Mouse (Mus musculus) lung, embryonic 14.5 days (tissue): ENCODE results near the gene Chrm5. TPM values are rescaled to one million over a fixed set of nuclear protein-coding genes. Genes with fewer than 3 reads are reported as not detected.

Experiments
- ATAC-seq: fragments of 200-750 bp; cut with Nextera tagmentation; 2 replicates; pipeline ENCODE4 v1.8.0; 2017; ENCODE audit warnings: mild to moderate bottlenecking, moderate TSS enrichment, moderate library complexity; ENCODE audit not compliant: insufficient read depth
- DNase-seq: peaks from one replicate; pipeline ENCODE4 v3.0.0-alpha.2; 2015
- H3K27ac ChIP-seq: fragments of 300-500 bp; sonication (generic); 2 replicates; pipeline ENCODE4 v1.5.1; 2014; ENCODE audit warnings: low read depth, mild to moderate bottlenecking, moderate library complexity
- H3K27me3 ChIP-seq: fragments of 300-500 bp; sonication (generic); 2 replicates; pipeline ENCODE4 v1.6.1; 2014; ENCODE audit warnings: low read length, control low read depth; ENCODE audit not compliant: insufficient read depth
- H3K36me3 ChIP-seq: fragments of 300-500 bp; sonication (generic); 2 replicates; pipeline ENCODE4 v1.6.1; 2014; ENCODE audit warnings: control low read depth; ENCODE audit not compliant: insufficient read depth
- H3K4me1 ChIP-seq: fragments of 300-500 bp; sonication (generic); 2 replicates; pipeline ENCODE4 v1.6.1; 2014; ENCODE audit warnings: antibody characterized with exemption, control low read depth; ENCODE audit not compliant: insufficient read depth
- H3K4me2 ChIP-seq: fragments of 300-500 bp; sonication (generic); 2 replicates; pipeline ENCODE4 v1.6.1; 2014; ENCODE audit warnings: mild to moderate bottlenecking
- H3K4me3 ChIP-seq: fragments of 300-500 bp; sonication (generic); 2 replicates; pipeline ENCODE4 v1.5.1; 2014; ENCODE audit warnings: low read depth, low read length
- H3K9ac ChIP-seq: fragments of 300-500 bp; sonication (generic); 2 replicates; pipeline ENCODE4 v1.6.1; 2014
- H3K9me3 ChIP-seq: fragments of 300-500 bp; sonication (generic); 2 replicates; pipeline ENCODE4 v1.6.1; 2016; ENCODE audit warnings: low read depth, low read length, control low read depth
- CTCF ChIP-seq: IDR thresholded peaks from 2 replicates; pipeline ENCODE4 v1.5.1; 2016; ENCODE audit warnings: antibody characterized with exemption, low read depth
- WGBS: fragments of 180-500 bp; shearing (Covaris S2); extraction: QIAGEN DNeasy Blood & Tissue Kit; methylation state at CpG from one replicate; pipeline ENCODE4 v1.1.7; 2014; 5-methylcytosine and 5-hydroxymethylcytosine counted together
- polyA plus RNA-seq: library from polyadenylated mRNA; unstranded; fragments of >200 nt; fragmentation: Nextera tagmentation; extraction: Ambion mirVana; gene quantifications from 2 replicates; pipeline ENCODE4 v1.2.1, GENCODE M21; 2014

Gene Chrm5
- polyA plus RNA-seq, 1 experiment from 2014 or later: not detected

- Histone ChIP-seq H3K27ac (no peak overlapping the region), H3K4me2 (no peak overlapping the region), H3K36me3 (no peaks in the 10 kb centered on the region), H3K4me3 (no peak overlapping the region), H3K9ac (no peak overlapping the region), H3K9me3 (no peaks in the 10 kb centered on the region), H3K27me3 (no peaks in the 10 kb centered on the region), H3K4me1 (no peaks in the 10 kb centered on the region)
- DNase-seq: no peak
- WGBS: 52% methylated on average over 2 of the region's 2 CpGs
- ATAC-seq: no peak
- TF ChIP-seq CTCF: no peak
These were observed 37.1 kb downstream of the Chrm5 start for GRCm38 (mm10) chr2:112443491-112443890.

- Histone ChIP-seq H3K9ac (no peak overlapping the region), H3K9me3 (no peaks in the 10 kb centered on the region), H3K27me3 (no peaks in the 10 kb centered on the region), H3K4me2 (no peak overlapping the region), H3K4me1 (no peaks in the 10 kb centered on the region), H3K36me3 (no peaks in the 10 kb centered on the region), H3K4me3 (no peak overlapping the region), H3K27ac (no peak overlapping the region)
- no peak for ATAC-seq
- DNase-seq: no peak
- TF ChIP-seq CTCF: no peak
- 84% methylated on average over 2 of the region's 2 CpGs for WGBS
These were observed 43.0 kb downstream of the Chrm5 start for GRCm38 (mm10) chr2:112437589-112437988.

GRCm38 (mm10) chr2:112436292-112436691, 44.3 kb downstream of the Chrm5 start:
- H3K36me3 ChIP-seq: no peaks in the 10 kb centered on the region
- no peak for DNase-seq
- H3K4me2 ChIP-seq: no peak overlapping the region
- H3K4me1 ChIP-seq: no peaks in the 10 kb centered on the region
- H3K9ac ChIP-seq: no peak overlapping the region
- no peaks in the 10 kb centered on the region for H3K27me3 ChIP-seq
- no peaks in the 10 kb centered on the region for H3K9me3 ChIP-seq
- no peak overlapping the region for H3K27ac ChIP-seq
- ATAC-seq: no peak
- no peak overlapping the region for H3K4me3 ChIP-seq
- 77% methylated on average over 4 of the region's 4 CpGs for WGBS
- TF ChIP-seq CTCF: no peak

GRCm38 (mm10) chr2:112433359-112433758, 47.2 kb downstream of the Chrm5 start:
- Histone ChIP-seq H3K27ac (no peak overlapping the region), H3K9me3 (no peaks in the 10 kb centered on the region), H3K36me3 (no peaks in the 10 kb centered on the region), H3K27me3 (no peaks in the 10 kb centered on the region), H3K9ac (no peak overlapping the region), H3K4me1 (no peaks in the 10 kb centered on the region), H3K4me2 (no peak overlapping the region), H3K4me3 (no peak overlapping the region)
- DNase-seq: no peak
- TF ChIP-seq CTCF: no peak
- WGBS: 45% methylated on average over 2 of the region's 2 CpGs
- no peak for ATAC-seq

- no peak for TF ChIP-seq CTCF
- no peaks in the 10 kb centered on the region for H3K36me3 ChIP-seq
- no peak overlapping the region for H3K27ac ChIP-seq
- H3K4me2 ChIP-seq: no peak overlapping the region
- H3K4me1 ChIP-seq: no peaks in the 10 kb centered on the region
- H3K4me3 ChIP-seq: no peak overlapping the region
- ATAC-seq (no peak), DNase-seq (no peak)
- H3K27me3 ChIP-seq: no peaks in the 10 kb centered on the region
- H3K9me3 ChIP-seq: no peaks in the 10 kb centered on the region
- 86% methylated on average over 2 of the region's 2 CpGs for WGBS
- H3K9ac ChIP-seq: no peak overlapping the region
These were observed 48.0 kb downstream of the Chrm5 start for GRCm38 (mm10) chr2:112432523-112432922.

GRCm38 (mm10) chr2:112430403-112430802, 50.2 kb downstream of the Chrm5 start:
- no peak overlapping the region for H3K9ac ChIP-seq
- H3K4me2 ChIP-seq: no peak overlapping the region
- TF ChIP-seq CTCF: no peak
- H3K4me3 ChIP-seq: no peak overlapping the region
- H3K27me3 ChIP-seq: no peaks in the 10 kb centered on the region
- H3K36me3 ChIP-seq: no peaks in the 10 kb centered on the region
- ATAC-seq (no peak), DNase-seq (no peak)
- no peaks in the 10 kb centered on the region for H3K9me3 ChIP-seq
- WGBS: 30% methylated on average over 5 of the region's 5 CpGs
- H3K27ac ChIP-seq: no peak overlapping the region
- H3K4me1 ChIP-seq: no peaks in the 10 kb centered on the region

GRCm38 (mm10) chr2:112429665-112430064, 50.9 kb downstream of the Chrm5 start:
- WGBS: 75% methylated on average over 4 of the region's 4 CpGs
- no peak overlapping the region for H3K27ac ChIP-seq
- no peaks in the 10 kb centered on the region for H3K36me3 ChIP-seq
- DNase-seq: no peak
- no peak for ATAC-seq
- no peaks in the 10 kb centered on the region for H3K4me1 ChIP-seq
- no peak for TF ChIP-seq CTCF
- no peak overlapping the region for H3K4me3 ChIP-seq
- H3K9ac ChIP-seq: no peak overlapping the region
- no peaks in the 10 kb centered on the region for H3K27me3 ChIP-seq
- no peak overlapping the region for H3K4me2 ChIP-seq
- H3K9me3 ChIP-seq: no peaks in the 10 kb centered on the region

Other genes starting within 250 kb of the Chrm5 start
- gene Lpcat4, start 241.3 kb downstream of the Chrm5 start, polyA plus RNA-seq: 19.3 TPM in 2 replicates
- gene Nutm1, start 221.5 kb downstream of the Chrm5 start, polyA plus RNA-seq: 0.11 TPM in 2 replicates
- gene Nop10, start 218.8 kb downstream of the Chrm5 start, polyA plus RNA-seq: 187 and 196 TPM in 2 replicates
- 11.6 and 11.9 TPM in 2 replicates for gene Slc12a6, start 214.9 kb downstream of the Chrm5 start, polyA plus RNA-seq
- gene Gm21985, start 214.5 kb downstream of the Chrm5 start, polyA plus RNA-seq: not detected in 2 replicates
- 91.3 and 93.3 TPM in 2 replicates for gene Emc4, start 112.7 kb downstream of the Chrm5 start, polyA plus RNA-seq
- gene Katnbl1, start 101.6 kb downstream of the Chrm5 start, polyA plus RNA-seq: 44.0 and 44.6 TPM in 2 replicates
- 15.8 and 17.3 TPM in 2 replicates for gene Emc7, start 25.8 kb downstream of the Chrm5 start, polyA plus RNA-seq
- 7.2 and 7.8 TPM in 2 replicates for gene Aven, start 12.2 kb upstream of the Chrm5 start, polyA plus RNA-seq